Mouse (Mus musculus) frontal cortex, adult (tissue): ENCODE measurements around the gene Tcf19.
A peak's percentile ranks its signal among the peaks of the same experiment; 100 is the strongest.

Experiments used
- ATAC-seq: cut with Nextera tagmentation; 2 replicates; pipeline ENCODE4 v1.9.2; 2017; ENCODE audit warnings: mild to moderate bottlenecking, moderate library complexity, mixed read lengths; ENCODE audit not compliant: low TSS enrichment

Gene Tcf19

GRCm38 (mm10) chr17:35516652-35517500, at the start of gene Tcf19, which contains the start of gene Cchcr1:
Gene Tcf19, minus strand, starts transcription at chr17:35516824.
Gene Cchcr1, plus strand, starts transcription at chr17:35517100.
- ATAC-seq, result peak; percentile 95

- ATAC-seq, result no peak
Measured at GRCm38 (mm10) chr17:35558216-35558615, 41.6 kb upstream of the Tcf19 start.

- ATAC-seq, result no peak
Measured at GRCm38 (mm10) chr17:35557351-35557750, 40.7 kb upstream of the Tcf19 start.

- 0 out of 2 replicates have a peak, but pooled peaks have one; percentile 55 for ATAC-seq
Measured at GRCm38 (mm10) chr17:35556812-35557211, 40.2 kb upstream of the Tcf19 start.

- no peak for ATAC-seq
Measured at GRCm38 (mm10) chr17:35556186-35556765, 39.7 kb upstream of the Tcf19 start.

- ATAC-seq, result no peak
Measured at GRCm38 (mm10) chr17:35554761-35555397, 38.3 kb upstream of the Tcf19 start.

- ATAC-seq, result no peak
Measured at GRCm38 (mm10) chr17:35554321-35554720, 37.7 kb upstream of the Tcf19 start.

GRCm38 (mm10) chr17:35551881-35552414, 35.3 kb upstream of the Tcf19 start, which contains the start of gene Cdsn:
Gene Cdsn, plus strand, starts transcription at chr17:35552128.
- no peak for ATAC-seq

- no peak for ATAC-seq
Measured at GRCm38 (mm10) chr17:35550871-35551270, 34.2 kb upstream of the Tcf19 start.

- no peak for ATAC-seq
Measured at GRCm38 (mm10) chr17:35550143-35550494, 33.5 kb upstream of the Tcf19 start.

GRCm38 (mm10) chr17:35549437-35550142, 33.0 kb upstream of the Tcf19 start:
- ATAC-seq, result peak; percentile 72

- ATAC-seq, result no peak
Measured at GRCm38 (mm10) chr17:35548636-35549035, 32.0 kb upstream of the Tcf19 start.

GRCm38 (mm10) chr17:35547465-35547864, 30.8 kb upstream of the Tcf19 start:
- ATAC-seq, result no peak

GRCm38 (mm10) chr17:35544680-35545079, 28.1 kb upstream of the Tcf19 start:
- no peak for ATAC-seq

GRCm38 (mm10) chr17:35544001-35544400, 27.4 kb upstream of the Tcf19 start:
- no peak for ATAC-seq

- peak; percentile 29; the same call in 1 of the 2 replicates for ATAC-seq
Measured at GRCm38 (mm10) chr17:35543412-35543861, 26.8 kb upstream of the Tcf19 start.

- peak; percentile 58 for ATAC-seq
Measured at GRCm38 (mm10) chr17:35542761-35543411, 26.3 kb upstream of the Tcf19 start.

GRCm38 (mm10) chr17:35539540-35539939, 22.9 kb upstream of the Tcf19 start:
- ATAC-seq, result no peak

- no peak for ATAC-seq
Measured at GRCm38 (mm10) chr17:35538476-35538875, 21.9 kb upstream of the Tcf19 start.

- peak; percentile 90 for ATAC-seq
Measured at GRCm38 (mm10) chr17:35537421-35537820, 20.8 kb upstream of the Tcf19 start.

- ATAC-seq, result peak; percentile 78
Measured at GRCm38 (mm10) chr17:35534343-35534742, 17.7 kb upstream of the Tcf19 start.
